Mouse (Mus musculus): ENCODE measurements around the gene Olfr1065.
"Not testable (repeated sequence)": the region's sequence is repeated elsewhere in the genome, so short reads cannot be mapped to it uniquely, and the experiment has no call there.

Gene Olfr1065

DNA sequence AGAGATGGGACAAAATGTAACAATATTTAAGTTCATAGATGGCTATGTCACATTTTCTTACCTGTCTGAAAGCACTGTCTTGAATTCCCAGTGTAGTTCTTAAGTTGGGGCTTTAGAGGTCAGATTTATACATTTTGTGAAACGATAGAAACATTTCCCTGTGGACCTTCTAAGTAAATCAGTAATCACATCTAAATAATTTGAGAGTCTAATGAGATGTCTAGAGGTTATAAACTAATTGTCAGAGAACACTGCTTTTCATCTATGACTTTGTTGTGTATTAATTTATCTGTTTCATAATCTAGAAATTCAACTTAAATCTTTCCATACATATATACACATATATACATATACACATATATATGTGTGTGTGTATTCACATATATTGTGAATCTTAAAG is at the start of gene Olfr1065:
Gene Olfr1065, minus strand, starts transcription at position 101 of the 400 bp plus-strand sequence.
- not testable (repeated sequence) for DNase-seq

- no peak for DNase-seq
Measured at GRCm38 (mm10) chr2:86487286-86487685, 36.9 kb upstream of the Olfr1065 start, which contains the start of gene Olfr228. Gene Olfr228, minus strand, starts transcription at chr2:86487386.

DNA sequence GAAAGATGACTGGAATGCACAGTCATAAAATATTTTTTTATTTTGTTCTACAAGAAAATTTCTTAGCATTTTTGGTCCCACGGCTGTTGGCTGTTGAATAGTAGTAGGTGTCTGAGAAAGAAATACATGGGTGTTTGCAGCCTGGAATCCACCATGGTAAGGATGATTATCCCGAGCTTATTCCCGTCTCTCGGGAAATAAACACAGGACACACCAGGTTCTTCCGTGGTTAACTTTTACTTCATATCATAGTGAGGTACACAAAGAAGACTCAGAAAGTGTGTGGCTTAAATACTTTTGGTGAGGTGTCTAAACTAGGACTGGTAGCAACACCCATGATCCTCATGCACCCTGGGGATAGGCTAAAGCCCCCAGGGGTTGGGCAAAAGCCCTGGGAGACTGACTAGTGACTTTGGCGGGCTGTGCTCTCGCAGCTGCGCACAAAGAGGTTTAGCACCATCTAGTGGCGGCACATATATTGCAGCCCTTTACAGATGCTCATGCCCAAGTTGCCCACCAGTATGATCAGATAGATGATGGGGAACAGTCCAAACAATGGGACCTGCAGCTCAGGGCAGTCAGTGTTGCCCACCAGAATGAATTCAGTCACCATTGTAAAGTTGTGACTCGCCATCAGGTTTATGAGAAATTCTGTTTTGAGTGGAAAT is 14.2 kb upstream of the Olfr1065 start:
- DNase-seq: peak; percentile 14

DNA sequence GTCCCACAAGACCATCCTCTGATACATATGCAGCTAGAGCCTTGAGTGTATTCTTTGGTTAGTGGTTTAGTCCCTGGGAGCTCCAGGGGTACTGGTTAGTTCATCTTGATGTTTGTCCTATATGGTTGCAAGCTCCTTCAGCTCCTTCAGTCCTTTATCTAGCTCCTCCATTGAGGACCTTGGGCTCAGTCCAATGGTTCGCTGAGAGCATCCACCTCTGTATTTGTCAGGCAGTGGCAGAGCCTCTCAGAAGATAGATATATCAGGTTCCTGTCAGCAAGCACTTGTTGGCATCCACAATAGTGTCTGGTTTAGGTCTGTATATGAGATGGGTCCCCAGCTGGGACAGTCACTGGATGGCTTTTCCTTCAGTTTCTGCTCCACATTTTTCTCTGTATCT is 10.0 kb upstream of the Olfr1065 start:
- DNase-seq: no peak

DNA sequence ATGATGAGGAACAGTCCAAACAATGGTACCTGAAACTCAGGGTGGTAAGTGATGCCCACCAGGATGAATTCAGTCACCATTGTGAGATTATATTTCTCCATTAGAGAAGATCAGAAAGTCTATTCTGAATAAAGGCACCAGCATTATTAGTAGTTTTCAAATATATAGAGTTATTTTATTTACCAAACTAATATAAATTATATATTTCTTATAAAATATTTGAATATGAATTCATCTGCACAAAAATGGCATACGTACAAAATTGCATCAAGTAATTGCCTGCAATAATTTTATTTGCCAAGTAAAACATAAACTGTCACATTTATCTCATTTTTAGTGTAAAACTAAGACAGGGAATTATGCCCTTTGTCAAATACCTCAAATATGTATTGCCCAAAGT is 5.8 kb upstream of the Olfr1065 start, which contains the start of gene Olfr1066:
Gene Olfr1066, minus strand, starts transcription at position 101 of the 400 bp plus-strand sequence.
- no peak for DNase-seq

DNA sequence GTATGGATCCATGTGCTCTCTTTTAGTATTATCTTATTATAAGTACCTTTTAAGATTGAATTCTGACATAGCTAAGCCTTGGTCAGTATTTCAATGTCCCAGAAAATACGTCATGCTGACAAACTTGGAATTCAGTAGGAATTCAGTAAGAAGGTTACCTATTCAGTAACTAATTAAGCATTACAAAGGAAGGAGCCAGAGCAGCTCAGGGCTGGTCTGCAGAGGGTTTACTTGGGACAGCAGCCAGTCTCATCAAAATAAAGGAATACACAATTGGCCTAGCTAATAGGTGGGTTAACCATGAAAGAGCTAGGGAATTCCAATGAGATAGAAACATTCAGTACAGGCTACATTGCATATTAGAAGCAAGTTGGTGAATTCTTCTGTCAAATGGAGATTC is 8.3 kb downstream of the Olfr1065 start:
- DNase-seq: not testable (repeated sequence)

DNA sequence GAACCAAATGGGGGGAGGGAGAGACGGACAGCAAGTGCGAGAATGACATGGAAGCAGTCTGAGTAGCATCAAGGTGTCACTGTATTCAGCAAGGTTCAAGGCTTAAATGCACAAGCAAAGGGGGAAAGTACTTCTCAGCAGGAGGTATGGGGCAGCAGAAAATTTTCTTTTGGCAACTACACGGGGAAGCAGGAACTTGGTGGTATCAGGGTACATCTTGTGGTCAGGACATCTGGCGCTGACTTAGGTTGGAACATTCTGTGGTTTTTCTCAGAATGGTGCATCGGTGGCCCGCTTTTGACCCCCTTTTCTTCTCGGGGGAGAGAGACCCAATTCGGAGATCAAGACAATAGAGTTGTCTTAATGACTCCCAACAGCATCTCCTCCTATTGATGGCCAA is 21.9 kb downstream of the Olfr1065 start:
- DNase-seq: not testable (repeated sequence)

DNA sequence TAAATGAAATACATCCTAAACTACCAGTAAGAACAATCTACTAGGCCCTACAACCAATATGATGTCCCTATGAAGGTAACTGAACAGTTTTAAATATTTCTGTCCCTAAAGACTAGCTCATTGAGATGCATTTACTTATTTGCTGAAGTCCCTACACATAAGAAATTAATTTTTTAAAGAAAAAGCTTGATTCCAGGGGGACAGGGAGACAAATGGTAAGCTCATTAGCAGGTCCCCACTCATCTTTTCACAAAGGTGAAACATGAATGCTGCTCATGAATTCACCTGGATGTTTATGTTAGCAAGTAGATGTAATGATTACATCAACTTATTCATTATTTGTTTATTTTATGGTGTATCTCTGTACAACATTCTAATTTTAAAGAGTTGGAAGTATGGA is 23.7 kb downstream of the Olfr1065 start, which contains the start of gene Olfr1062:
Gene Olfr1062, minus strand, starts transcription at position 101 of the 400 bp plus-strand sequence.
- not testable (repeated sequence) for DNase-seq

GRCm38 (mm10) chr2:86413950-86414349 is 36.4 kb downstream of the Olfr1065 start, which contains the start of gene Olfr1061:
Gene Olfr1061, minus strand, starts transcription at chr2:86414050.
- DNase-seq: no peak

DNA sequence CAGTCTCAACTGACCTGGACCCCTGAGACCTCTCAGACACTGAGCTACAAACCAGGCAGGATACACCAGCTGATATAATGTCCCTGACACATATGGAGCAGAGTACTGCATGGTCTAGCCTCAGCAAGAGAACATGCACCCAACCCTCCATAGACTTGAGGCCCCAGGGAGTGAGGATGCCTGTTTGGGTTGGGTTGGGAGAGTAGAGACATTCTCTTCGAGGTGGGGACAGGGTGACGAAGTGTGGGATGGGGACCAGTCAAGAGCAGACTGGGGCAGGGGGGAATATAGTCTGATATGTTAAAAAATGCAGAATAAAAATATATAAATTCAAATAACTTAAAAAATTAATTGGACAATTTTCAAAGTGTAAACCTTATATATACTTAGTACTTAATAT is 55.3 kb downstream of the Olfr1065 start:
- DNase-seq: no peak
